Comparison of ENCODE assay signal across 9 mouse cellular contexts in genomic region chr7:81339783-81340182, GRCm38 (mm10). TPM values are rescaled to one million over a fixed set of nuclear protein-coding genes. Genes with fewer than 3 reads are reported as not detected.
DNase-seq lines count a peak whose midpoint lies in the region; ATAC-seq and TF ChIP-seq lines count a peak whose summit lies in the region.
"Had no signal": no experiment of that assay in that cellular context is flagged by ENCODE, and none has a peak within 500 bp of the region (broad histone marks: within the 10 kb centered on the region; RNA-seq: fewer than 3 reads in every experiment).

No protein-coding gene starts in this region.

- H3K4me1 ChIP-seq in cerebellum, adult 2 months (ENCODE audit: control insufficient read depth, insufficient read depth, low read length), result peaks cover 10% of the 10 kb centered on the region
- H3K4me1 ChIP-seq in intestine, embryonic 15.5 days (replicated peaks), result peaks cover 14% of the 10 kb centered on the region

- no peak for DNase-seq in cerebellum, adult 2 months
- DNase-seq in cerebellum, adult 9-11 months, result no peak
- peak; percentile 58 to 83 for DNase-seq in left cerebral cortex, postnatal 14 days (ENCODE audit: low spot score in 2 of 2)
- DNase-seq in left cerebral cortex, adult 8-10 months (ENCODE audit: low spot score in 2 of 2), result no peak
- DNase-seq in adrenal gland, postnatal 14 days, result peak; percentile 73
- DNase-seq in thymus, postnatal 0 days (ENCODE audit: low spot score), result peak; percentile 82

- no peak for TF ChIP-seq POLR2A in cerebellum, adult 2 months (IDR thresholded peaks at IDR 0.05; ENCODE audit: borderline replicate concordance, insufficient read depth, low read length)

- peak; percentile 66 for TF ChIP-seq CTCF in cerebellum, adult 2 months (IDR thresholded peaks at IDR 0.05; ENCODE audit: borderline replicate concordance, insufficient read depth, low read depth, low read length)

- ATAC-seq in intestine, embryonic 15.5 days, result peak; percentile 46
- peak; percentile 70 for ATAC-seq in megakaryocyte progenitor cell, adult 5-6 weeks (replicated peaks; ENCODE audit: poor library complexity)

- no peak overlapping the region for H3K4me3 ChIP-seq in cerebellum, adult 2 months (replicated peaks; ENCODE audit: insufficient read depth, low read depth, low read length)
- no peak overlapping the region for H3K4me3 ChIP-seq in intestine, embryonic 15.5 days (replicated peaks)
- H3K4me3 ChIP-seq: hindbrain, embryonic 15.5 days had no signal

- H3K27me3 ChIP-seq in cerebellum, adult 2 months (ENCODE audit: control insufficient read depth, insufficient read depth, low read length), result no peaks in the 10 kb centered on the region
- no peaks in the 10 kb centered on the region for H3K27me3 ChIP-seq in intestine, embryonic 15.5 days (replicated peaks)
- H3K27me3 ChIP-seq: hindbrain, embryonic 15.5 days had no signal

- no peak overlapping the region for H3K4me2 ChIP-seq in intestine, embryonic 15.5 days (replicated peaks)
- H3K4me2 ChIP-seq: hindbrain, embryonic 15.5 days had no signal

- intact Hi-C loops in left cerebral cortex, postnatal 14 days (cut with DNase I), result loop anchor here (2.0 to 5.0 kb wide), 2 partner anchors 132 to 177 kb away; no protein-coding TSS in a partner anchor

- H3K36me3 ChIP-seq in intestine, embryonic 15.5 days, result peaks cover 22% of the 10 kb centered on the region; the same call in 1 of the 2 replicates

- H3K9me3 ChIP-seq in intestine, embryonic 15.5 days, result no peaks in the 10 kb centered on the region
- H3K9me3 ChIP-seq: hindbrain, embryonic 15.5 days had no signal

- no peak overlapping the region for H3K9ac ChIP-seq in intestine, embryonic 15.5 days
- H3K9ac ChIP-seq: hindbrain, embryonic 15.5 days had no signal

- WGBS in cerebellum, adult 2 months, result 81% methylated on average over 4 of the region's 4 CpGs
- 70% methylated on average over 4 of the region's 4 CpGs for WGBS in intestine, embryonic 15.5 days

- H3K27ac ChIP-seq in cerebellum, adult 2 months (ENCODE audit: insufficient read depth, low read length), result no peak overlapping the region
- H3K27ac ChIP-seq in intestine, embryonic 15.5 days, result no peak overlapping the region
- H3K27ac ChIP-seq: hindbrain, embryonic 15.5 days had no signal

RNA-seq across cellular contexts. Expression of gene Rps17, which starts 5.3 kb away (rescaled TPM):
- 775 and 784 TPM in 2 replicates for polyA plus RNA-seq in cerebellum, adult 2 months (2012; rRNA removed)
- 100 to 1,000 TPM; 484 TPM for total RNA-seq in left cerebral cortex, postnatal 14 days (2021)
- 100 to 1,000 TPM; 520 to 601 (median 552) TPM for total RNA-seq in left cerebral cortex, adult 8-10 months (2022)
- 1,182 and 1,388 TPM in 2 replicates for total RNA-seq in adrenal gland, postnatal 14 days (2021)
- 1,243 and 1,274 TPM in 2 replicates for polyA plus RNA-seq in intestine, embryonic 15.5 days (2015; fragmentation: Nextera tagmentation; extraction: Ambion mirVana)
- 3,688 and 3,886 TPM in 2 replicates for total RNA-seq in megakaryocyte progenitor cell, adult 5-6 weeks (2015)
- total RNA-seq in megakaryocyte progenitor cell, adult 5-6 weeks (2017), result 3,921 and 4,474 TPM in 2 replicates
- 1,759 and 1,761 TPM in 2 replicates for polyA plus RNA-seq in thymus, postnatal 0 days (2015; fragmentation: Nextera tagmentation; extraction: Ambion mirVana)

Comparison
In these comparisons a context has a peak if more than half of its experiments do, and no peak if none do; other contexts are left out.
1. DNase-seq: peak in left cerebral cortex, postnatal 14 days (2 of 2), adrenal gland, postnatal 14 days (single experiment) and thymus, postnatal 0 days (single experiment); none in cerebellum, adult 2 months (0 of 2), cerebellum, adult 9-11 months (single experiment) and left cerebral cortex, adult 8-10 months (0 of 2).